Mouse (Mus musculus) heart, embryonic 13.5 days (tissue): ENCODE measurements at regions not wholly inside any gene's neighbourhood (a gene's known extent, or its start where the extent isn't known, plus 50 kb on each side); places are given as distances from the start of the nearest gene placed in this dataset.
"Not testable (repeated sequence)": the region's sequence is repeated elsewhere in the genome, so short reads cannot be mapped to it uniquely, and the experiment has no call there.

Source experiments
- ATAC-seq: fragments of 200-750 bp; cut with Nextera tagmentation; 2 replicates; pipeline ENCODE4 v1.8.0; 2017; ENCODE audit warnings: moderate TSS enrichment; ENCODE audit not compliant: insufficient number of reproducible peaks, low FRiP score, low TSS enrichment; ENCODE audit errors: extremely low read depth
- H3K27ac ChIP-seq: fragments of 300-500 bp; sonication (generic); replicated peaks from 2 replicates; pipeline ENCODE4 v1.5.1; 2015; ENCODE audit warnings: moderate library complexity, mild to moderate bottlenecking, inconsistent platforms
- H3K27me3 ChIP-seq: fragments of 300-500 bp; sonication (generic); replicated peaks from 2 replicates; pipeline ENCODE4 v1.6.1; 2015; ENCODE audit warnings: mild to moderate bottlenecking, inconsistent platforms
- H3K36me3 ChIP-seq: fragments of 300-500 bp; sonication (generic); 2 replicates; pipeline ENCODE4 v1.6.1; 2015; ENCODE audit warnings: mild to moderate bottlenecking, inconsistent platforms
- H3K4me1 ChIP-seq: fragments of 300-500 bp; sonication (generic); 2 replicates; pipeline ENCODE4 v1.6.1; 2015; ENCODE audit warnings: inconsistent platforms
- H3K4me2 ChIP-seq: fragments of 300-500 bp; sonication (generic); 2 replicates; pipeline ENCODE4 v1.6.1; 2015; ENCODE audit warnings: inconsistent platforms, mild to moderate bottlenecking, moderate library complexity
- H3K4me3 ChIP-seq: fragments of 300-500 bp; sonication (generic); 2 replicates; pipeline ENCODE4 v1.5.1; 2015; ENCODE audit warnings: moderate library complexity, mild to moderate bottlenecking, inconsistent platforms
- H3K9ac ChIP-seq: fragments of 300-500 bp; sonication (generic); 2 replicates; pipeline ENCODE4 v1.6.1; 2015; ENCODE audit warnings: inconsistent platforms, mild to moderate bottlenecking, moderate library complexity
- H3K9me3 ChIP-seq: fragments of 300-500 bp; sonication (generic); 2 replicates; pipeline ENCODE4 v1.6.1; 2016; ENCODE audit warnings: inconsistent platforms
- WGBS: fragments of 180-500 bp; shearing (Covaris S2); methylation state at CpG from one replicate; pipeline ENCODE4 v1.1.7; 2015; ENCODE audit warnings: mixed read lengths; 5-methylcytosine and 5-hydroxymethylcytosine counted together

GRCm38 (mm10) chrX:41983346-41983745 lies 62.9 kb upstream of the Thoc2 start:
- no peaks in the 10 kb centered on the region for H3K9me3 ChIP-seq
- no peaks in the 10 kb centered on the region for H3K27me3 ChIP-seq
- H3K4me2 ChIP-seq: no peak overlapping the region
- H3K4me3 ChIP-seq: no peak overlapping the region
- H3K4me1 ChIP-seq: no peaks in the 10 kb centered on the region
- H3K9ac ChIP-seq: no peak overlapping the region
- H3K27ac ChIP-seq: no peak overlapping the region
- WGBS: 63% methylated on average over 6 of the region's 6 CpGs
- no peak for ATAC-seq
- H3K36me3 ChIP-seq: no peaks in the 10 kb centered on the region

- H3K27me3 ChIP-seq: no peaks in the 10 kb centered on the region
- H3K36me3 ChIP-seq: no peaks in the 10 kb centered on the region
- no peak overlapping the region for H3K4me2 ChIP-seq
- H3K4me3 ChIP-seq: no peak overlapping the region
- WGBS: 84% methylated on average over 2 of the region's 6 CpGs
- H3K4me1 ChIP-seq: no peaks in the 10 kb centered on the region
- no peak overlapping the region for H3K9ac ChIP-seq
- H3K27ac ChIP-seq: no peak overlapping the region
- H3K9me3 ChIP-seq: no peaks in the 10 kb centered on the region
- ATAC-seq: no peak
Observed at GRCm38 (mm10) chrX:41995750-41996149, 63.7 kb upstream of the Xiap start.

GRCm38 (mm10) chrX:42000622-42001171 lies 58.8 kb upstream of the Xiap start:
- WGBS: 40% methylated on average over 8 of the region's 8 CpGs
- not testable (repeated sequence) for H3K36me3 ChIP-seq, H3K4me3 ChIP-seq, H3K27me3 ChIP-seq, H3K9ac ChIP-seq, H3K4me2 ChIP-seq, ATAC-seq, H3K27ac ChIP-seq, H3K4me1 ChIP-seq, H3K9me3 ChIP-seq

- peak; percentile 31; the same call in 1 of the 2 replicates for ATAC-seq
- H3K4me1 ChIP-seq, H3K9ac ChIP-seq, H3K4me2 ChIP-seq, H3K27me3 ChIP-seq, H3K9me3 ChIP-seq, H3K36me3 ChIP-seq, H3K4me3 ChIP-seq, H3K27ac ChIP-seq: not testable (repeated sequence)
- WGBS: 40% methylated on average over 1 of the region's 1 CpGs
Observed at GRCm38 (mm10) chrX:42005629-42006028, 53.9 kb upstream of the Xiap start.

- not testable (repeated sequence) for H3K4me3 ChIP-seq, H3K4me2 ChIP-seq, H3K36me3 ChIP-seq, H3K4me1 ChIP-seq, H3K27ac ChIP-seq, H3K9me3 ChIP-seq, ATAC-seq, H3K27me3 ChIP-seq, H3K9ac ChIP-seq
- 70% methylated on average over 2 of the region's 3 CpGs for WGBS
Observed at GRCm38 (mm10) chrX:42006573-42007226, 52.8 kb upstream of the Xiap start.
